Mouse (Mus musculus) erythroblast, embryonic 14.5 days (primary cell): ENCODE data around the gene Taf4.

ENCODE experiments used
- GATA1 ChIP-seq: IDR thresholded peaks from 2 replicates; pipeline ENCODE4 v1.6.1; 2012; ENCODE audit warnings: low read length, inconsistent platforms, mixed read lengths
- TAL1 ChIP-seq: IDR thresholded peaks from 3 replicates; pipeline ENCODE4 v1.6.1; 2012; ENCODE audit warnings: low read length, inconsistent platforms, mixed read lengths

GRCm38 (mm10) chr2:179946496-179946895 is 29.9 kb downstream of the Taf4 start:
- TF ChIP-seq TAL1 (no peak), GATA1 (no peak)
